Mouse (Mus musculus) neural tube, embryonic 14.5 days (tissue): ENCODE measurements around the gene Ctsw. TPM values are rescaled to one million over a fixed set of nuclear protein-coding genes. Genes with fewer than 3 reads are reported as not detected.

ENCODE experiments used
- ATAC-seq: fragments of 200-750 bp; cut with Nextera tagmentation; 2 replicates; pipeline ENCODE4 v1.8.0; 2017; ENCODE audit warnings: low read depth, mild to moderate bottlenecking, moderate TSS enrichment, moderate library complexity
- H3K27ac ChIP-seq: fragments of 300-500 bp; sonication (generic); 2 replicates; pipeline ENCODE4 v1.5.1; 2014; ENCODE audit warnings: low read depth, mild to moderate bottlenecking, control low read depth, low read length, moderate library complexity, mixed read lengths
- H3K27me3 ChIP-seq: fragments of 300-500 bp; sonication (generic); 2 replicates; pipeline ENCODE4 v1.6.1; 2014; ENCODE audit warnings: low read length; ENCODE audit not compliant: control insufficient read depth, insufficient read depth
- H3K36me3 ChIP-seq: fragments of 300-500 bp; sonication (generic); 2 replicates; pipeline ENCODE4 v1.6.1; 2014; ENCODE audit warnings: low read length, mixed read lengths; ENCODE audit not compliant: control insufficient read depth, insufficient read depth
- H3K4me1 ChIP-seq: fragments of 300-500 bp; sonication (generic); 2 replicates; pipeline ENCODE4 v1.6.1; 2014; ENCODE audit warnings: low read length; ENCODE audit not compliant: control insufficient read depth, insufficient read depth
- H3K4me2 ChIP-seq: fragments of 300-500 bp; sonication (generic); 2 replicates; pipeline ENCODE4 v1.6.1; 2014; ENCODE audit warnings: mild to moderate bottlenecking, low read depth, low read length, control low read depth
- H3K4me3 ChIP-seq: fragments of 300-500 bp; sonication (generic); 2 replicates; pipeline ENCODE4 v1.5.1; 2014; ENCODE audit warnings: low read depth, low read length, control low read depth, mixed read lengths
- H3K9ac ChIP-seq: fragments of 300-500 bp; sonication (generic); replicated peaks from 2 replicates; pipeline ENCODE4 v1.6.1; 2014; ENCODE audit warnings: low read depth, mild to moderate bottlenecking, control low read depth, low read length, mixed read lengths
- H3K9me3 ChIP-seq: fragments of 300-500 bp; sonication (generic); 2 replicates; pipeline ENCODE4 v1.6.1; 2016; ENCODE audit warnings: low read length; ENCODE audit not compliant: control insufficient read depth
- WGBS: fragments of 180-500 bp; shearing (Covaris S2); extraction: QIAGEN DNeasy Blood & Tissue Kit; methylation state at CpG from one replicate; pipeline ENCODE4 v1.1.7; 2014; 5-methylcytosine and 5-hydroxymethylcytosine counted together
- polyA plus RNA-seq: library from polyadenylated mRNA; unstranded; fragments of >200 nt; fragmentation: Nextera tagmentation; extraction: Ambion mirVana; gene quantifications from 2 replicates; pipeline ENCODE4 v1.2.1, GENCODE M21; 2014

Ctsw gene
- polyA plus RNA-seq, 1 experiment from 2014 or later = 4.2 TPM

GRCm38 (mm10) chr19:5459896-5460295 lies 8.4 kb downstream of the Ctsw start:
- Histone ChIP-seq H3K27me3 (no peaks in the 10 kb centered on the region; the same call in 1 of the 2 replicates), H3K4me1 (peaks cover 38% of the 10 kb centered on the region), H3K9ac (peak overlapping the region; percentile 76), H3K27ac (peak overlapping the region; percentile 24; the same call in 1 of the 2 replicates), H3K36me3 (peaks cover 10% of the 10 kb centered on the region), H3K4me2 (peak overlapping the region; percentile 94), H3K4me3 (peak overlapping the region; percentile 75), H3K9me3 (no peaks in the 10 kb centered on the region)
- ATAC-seq = no peak
- WGBS = 21% methylated on average over 3 of the region's 3 CpGs

GRCm38 (mm10) chr19:5459019-5459418 lies 9.3 kb downstream of the Ctsw start:
- no peak overlapping the region for H3K4me3 ChIP-seq
- ATAC-seq = no peak
- H3K36me3 ChIP-seq = peaks cover 7% of the 10 kb centered on the region; the same call in 1 of the 2 replicates
- no peak overlapping the region for H3K27ac ChIP-seq
- H3K4me2 ChIP-seq = 0 out of 2 replicates have a peak overlapping the region, but pooled peaks have one; percentile 12
- 70% methylated on average over 7 of the region's 7 CpGs for WGBS
- H3K4me1 ChIP-seq = peaks cover 34% of the 10 kb centered on the region
- no peaks in the 10 kb centered on the region; the same call in 1 of the 2 replicates for H3K27me3 ChIP-seq
- H3K9me3 ChIP-seq = no peaks in the 10 kb centered on the region
- H3K9ac ChIP-seq = no peak overlapping the region

- WGBS = 13% methylated on average over 14 of the region's 14 CpGs
- ATAC-seq = peak; percentile 10; the same call in 1 of the 2 replicates
- H3K9ac ChIP-seq = peak within 1 kb of the TSS; percentile 90
- peak within 1 kb of the TSS; percentile 91 for H3K27ac ChIP-seq
- peak within 1 kb of the TSS; percentile 84 for H3K4me3 ChIP-seq
- no peaks in the 10 kb centered on the region for H3K9me3 ChIP-seq
- H3K4me1 ChIP-seq = peaks cover 32% of the 10 kb centered on the region
- H3K4me2 ChIP-seq = peak within 1 kb of the TSS; percentile 97
- H3K27me3 ChIP-seq = no peaks in the 10 kb centered on the region; the same call in 1 of the 2 replicates
- H3K36me3 ChIP-seq = no peaks in the 10 kb centered on the region
Measured at GRCm38 (mm10) chr19:5457746-5458442, 10.4 kb downstream of the Ctsw start, which contains the start of gene Ccdc85b. Gene Ccdc85b, minus strand, starts transcription at chr19:5457894.

GRCm38 (mm10) chr19:5456922-5457745 lies 11.2 kb downstream of the Ctsw start:
- Histone ChIP-seq H3K9me3 (no peaks in the 10 kb centered on the region), H3K4me1 (peaks cover 32% of the 10 kb centered on the region)
- peak; percentile 92 for ATAC-seq

GRCm38 (mm10) chr19:5456241-5456921 lies 11.9 kb downstream of the Ctsw start:
- Histone ChIP-seq H3K27me3 (no peaks in the 10 kb centered on the region; the same call in 1 of the 2 replicates), H3K4me3 (peak overlapping the region; percentile 84), H3K4me1 (peaks cover 31% of the 10 kb centered on the region), H3K36me3 (no peaks in the 10 kb centered on the region), H3K9ac (peak overlapping the region; percentile 90), H3K9me3 (no peaks in the 10 kb centered on the region), H3K4me2 (peak overlapping the region; percentile 97), H3K27ac (peak overlapping the region; percentile 91)
- WGBS = 3% methylated on average over 26 of the region's 26 CpGs
- ATAC-seq = no peak

More at GRCm38 (mm10) chr19:5456922-5457745, 11.2 kb downstream of the Ctsw start:
- peak overlapping the region; percentile 90 for H3K9ac ChIP-seq
- H3K36me3 ChIP-seq = no peaks in the 10 kb centered on the region
- peak overlapping the region; percentile 97 for H3K4me2 ChIP-seq
- H3K27ac ChIP-seq = peak overlapping the region; percentile 91
- under 1% methylated on average over 70 of the region's 70 CpGs for WGBS
- no peaks in the 10 kb centered on the region; the same call in 1 of the 2 replicates for H3K27me3 ChIP-seq
- H3K4me3 ChIP-seq = peak overlapping the region; percentile 84

GRCm38 (mm10) chr19:5455568-5455967 lies 12.7 kb downstream of the Ctsw start:
- peak overlapping the region; percentile 97 for H3K4me2 ChIP-seq
- peaks cover 25% of the 10 kb centered on the region for H3K4me1 ChIP-seq
- H3K36me3 ChIP-seq = no peaks in the 10 kb centered on the region
- H3K4me3 ChIP-seq = peak overlapping the region; percentile 84
- H3K9ac ChIP-seq = no peak overlapping the region
- H3K27me3 ChIP-seq = 0 out of 2 replicates have a peak, but pooled peaks cover 2% of the 10 kb centered on the region
- whole genome bisulfite sequencing = 64% methylated on average over 8 of the region's 8 CpGs
- no peaks in the 10 kb centered on the region for H3K9me3 ChIP-seq
- H3K27ac ChIP-seq = no peak overlapping the region
- no peak for ATAC-seq

GRCm38 (mm10) chr19:5455037-5455436 lies 13.3 kb downstream of the Ctsw start:
- H3K9ac ChIP-seq = no peak overlapping the region
- H3K4me2 ChIP-seq = peak overlapping the region; percentile 97; the same call in 1 of the 2 replicates
- H3K9me3 ChIP-seq = no peaks in the 10 kb centered on the region
- WGBS = 81% methylated on average over 12 of the region's 12 CpGs
- H3K4me1 ChIP-seq = peaks cover 24% of the 10 kb centered on the region
- ATAC-seq = no peak
- H3K36me3 ChIP-seq = no peaks in the 10 kb centered on the region
- peaks cover 3% of the 10 kb centered on the region; the same call in 1 of the 2 replicates for H3K27me3 ChIP-seq
- no peak overlapping the region for H3K4me3 ChIP-seq
- no peak overlapping the region for H3K27ac ChIP-seq

- Histone ChIP-seq H3K27ac (no peak overlapping the region), H3K27me3 (peaks cover 36% of the 10 kb centered on the region), H3K9ac (no peak overlapping the region), H3K4me3 (no peak overlapping the region), H3K9me3 (no peaks in the 10 kb centered on the region), H3K36me3 (no peaks in the 10 kb centered on the region), H3K4me2 (no peak overlapping the region), H3K4me1 (peaks cover 26% of the 10 kb centered on the region)
- no peak for ATAC-seq
- WGBS = 73% methylated on average over 6 of the region's 6 CpGs
Measured at GRCm38 (mm10) chr19:5451766-5452165, 16.5 kb downstream of the Ctsw start.
